Mouse (Mus musculus): ENCODE results near the gene Gm20388.

Gene Gm20388

DNA sequence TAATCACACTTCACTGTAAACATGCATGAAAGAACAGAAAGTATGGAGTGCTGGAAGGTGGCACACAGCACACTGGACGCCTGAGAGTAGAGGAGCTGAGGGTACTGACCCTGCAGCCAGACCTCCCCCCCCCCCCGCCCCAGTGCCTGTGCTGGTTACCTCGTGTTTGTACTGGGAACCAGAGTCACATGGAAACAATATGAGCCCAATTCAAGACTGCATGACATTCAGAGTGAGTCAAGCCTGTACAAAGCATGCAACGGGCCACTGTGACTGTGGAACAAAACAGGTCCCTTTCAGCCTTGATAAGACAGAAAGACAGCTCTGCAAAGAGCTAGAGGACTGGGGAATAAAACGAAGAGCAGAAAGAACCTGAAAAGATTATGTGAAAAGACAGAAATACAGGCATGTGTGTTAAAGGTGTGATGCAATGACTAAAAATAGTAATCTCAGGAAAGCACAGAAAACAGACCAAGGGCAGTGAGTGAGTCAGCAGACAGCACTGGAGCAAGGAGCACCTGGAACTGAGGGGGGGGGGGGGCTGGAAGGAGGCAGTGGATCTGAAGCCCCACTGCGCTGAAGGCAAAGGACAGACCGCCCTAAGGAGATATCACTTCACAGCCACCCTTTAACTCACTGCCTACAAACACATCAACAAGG, 3012.9 kb downstream of the Gm20388 start:
- DNase-seq (ENCODE audit: low spot score in 2 of 2): no peak

DNA sequence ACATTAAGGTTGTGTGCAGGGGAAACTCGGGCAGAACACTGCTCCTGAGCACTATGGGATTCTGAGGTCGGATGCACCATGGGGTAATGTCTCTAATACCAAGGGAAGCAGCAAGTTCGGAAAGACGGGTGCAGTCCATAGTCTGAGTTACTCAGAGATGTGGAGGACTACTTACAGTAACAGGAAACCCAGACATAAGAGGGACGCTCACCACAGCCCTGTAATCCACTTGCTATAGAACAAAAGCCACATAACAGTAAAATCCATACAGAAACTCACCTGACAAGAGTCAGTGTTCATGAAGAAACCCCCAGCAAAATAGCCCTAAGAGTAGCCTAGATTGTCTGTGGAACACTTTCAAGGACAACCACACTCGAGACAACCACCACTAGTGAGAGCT, 3013.4 kb downstream of the Gm20388 start:
- DNase-seq (ENCODE audit: low spot score in 2 of 2): no peak

DNA sequence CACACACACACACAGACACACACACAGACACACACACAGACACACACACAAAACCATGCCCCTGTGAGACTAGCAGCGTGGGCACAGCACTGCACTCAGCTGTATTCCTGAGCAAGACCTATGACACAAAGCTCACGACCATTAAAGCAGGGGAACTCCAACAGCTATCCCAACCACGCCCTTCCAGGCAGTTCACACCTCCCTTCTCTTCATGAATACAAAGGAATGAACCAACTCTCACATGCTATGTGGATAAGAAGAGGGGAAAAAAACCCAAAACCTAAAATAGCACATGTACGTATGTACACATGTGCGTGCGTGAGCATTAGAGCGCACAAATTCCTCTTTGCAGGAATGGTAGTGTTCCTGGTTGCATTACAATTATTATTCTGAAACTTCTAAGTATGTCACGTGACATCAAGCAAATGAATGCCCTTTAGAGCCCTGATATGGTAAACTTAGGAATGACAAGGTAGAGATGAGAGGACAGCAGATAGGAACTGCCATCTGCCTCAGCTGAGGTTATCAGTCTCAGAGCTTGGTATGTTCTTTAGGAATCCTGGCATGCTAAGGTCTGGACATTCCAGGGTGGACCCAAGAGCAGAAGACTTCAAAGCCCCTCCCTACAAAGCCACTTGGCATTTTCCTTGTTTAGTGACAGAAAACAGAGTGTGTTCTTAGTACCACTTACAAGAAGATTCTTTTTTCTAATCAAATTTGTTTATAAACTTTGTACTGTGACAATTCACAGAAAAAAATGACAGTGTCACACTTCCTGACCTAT, 3015.5 kb downstream of the Gm20388 start:
- DNase-seq (ENCODE audit: low spot score in 2 of 2): no peak

DNA sequence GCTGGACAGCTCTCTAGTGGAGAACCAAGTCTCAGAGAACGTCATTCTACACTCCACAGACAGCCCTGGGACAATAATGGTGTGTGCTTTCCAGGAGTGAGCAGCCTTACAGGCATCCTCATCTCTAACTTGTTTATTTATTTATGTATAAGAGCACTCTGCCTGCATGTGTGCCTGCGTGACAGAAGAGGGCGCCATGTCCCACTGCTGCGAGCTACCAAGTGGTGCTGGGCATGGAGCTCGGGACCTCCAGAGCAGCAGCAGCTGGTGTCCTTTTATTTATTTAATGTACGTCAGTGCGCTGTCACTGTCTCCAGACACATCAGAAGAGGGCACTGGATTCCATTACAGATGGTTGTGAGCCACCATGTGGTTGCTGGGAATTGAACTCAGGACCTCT, 3016.1 kb downstream of the Gm20388 start:
- no peak for DNase-seq (ENCODE audit: low spot score in 2 of 2)

DNA sequence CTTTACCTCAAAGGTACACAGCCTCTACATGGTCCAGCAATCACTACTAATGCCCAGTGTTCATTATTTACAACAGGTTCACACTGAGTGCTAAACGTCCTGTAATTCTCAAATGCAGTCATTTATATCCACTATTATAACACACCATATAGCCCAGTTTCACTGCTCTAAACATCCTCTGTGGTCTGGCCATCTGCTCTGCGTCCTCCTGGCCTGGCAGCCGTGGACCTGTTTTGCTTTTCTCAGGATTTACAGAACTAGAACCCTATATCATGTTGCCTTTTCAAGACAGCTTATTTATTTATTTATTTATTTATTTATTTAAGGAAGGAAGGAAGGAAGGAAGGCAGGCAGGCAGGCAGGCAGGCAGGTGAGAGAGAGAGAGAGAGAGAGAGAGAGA, 3017.2 kb downstream of the Gm20388 start:
- no peak for DNase-seq (ENCODE audit: low spot score in 2 of 2)

DNA sequence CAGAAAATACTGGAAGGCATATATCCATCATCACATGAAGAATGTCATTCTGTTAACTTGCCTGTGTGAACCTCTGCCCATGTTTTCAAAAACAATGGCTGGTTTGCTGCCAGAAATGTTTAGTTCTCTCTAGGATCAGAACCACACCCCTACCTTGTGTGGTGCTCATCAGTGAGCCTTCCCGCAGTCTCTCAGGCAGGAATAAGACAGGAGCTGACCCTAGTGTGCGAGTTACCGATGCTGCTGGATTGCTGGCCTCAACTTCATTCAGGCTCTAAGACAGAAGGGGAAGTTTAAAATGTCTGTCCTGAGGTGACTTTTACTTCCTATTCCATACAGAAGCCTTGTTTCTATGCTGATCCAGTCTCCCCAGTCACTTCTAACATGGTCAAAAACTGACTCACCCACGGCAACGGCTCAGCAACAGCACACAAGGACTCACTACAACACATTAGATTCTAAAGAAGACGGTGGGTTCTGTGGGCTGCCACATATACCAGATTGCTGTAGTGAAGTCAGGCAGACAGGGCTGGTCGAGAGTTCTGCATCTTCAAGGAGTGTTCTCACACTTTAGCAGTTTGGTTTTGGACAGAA, 3018.1 kb downstream of the Gm20388 start:
- DNase-seq (ENCODE audit: low spot score in 2 of 2): no peak

DNA sequence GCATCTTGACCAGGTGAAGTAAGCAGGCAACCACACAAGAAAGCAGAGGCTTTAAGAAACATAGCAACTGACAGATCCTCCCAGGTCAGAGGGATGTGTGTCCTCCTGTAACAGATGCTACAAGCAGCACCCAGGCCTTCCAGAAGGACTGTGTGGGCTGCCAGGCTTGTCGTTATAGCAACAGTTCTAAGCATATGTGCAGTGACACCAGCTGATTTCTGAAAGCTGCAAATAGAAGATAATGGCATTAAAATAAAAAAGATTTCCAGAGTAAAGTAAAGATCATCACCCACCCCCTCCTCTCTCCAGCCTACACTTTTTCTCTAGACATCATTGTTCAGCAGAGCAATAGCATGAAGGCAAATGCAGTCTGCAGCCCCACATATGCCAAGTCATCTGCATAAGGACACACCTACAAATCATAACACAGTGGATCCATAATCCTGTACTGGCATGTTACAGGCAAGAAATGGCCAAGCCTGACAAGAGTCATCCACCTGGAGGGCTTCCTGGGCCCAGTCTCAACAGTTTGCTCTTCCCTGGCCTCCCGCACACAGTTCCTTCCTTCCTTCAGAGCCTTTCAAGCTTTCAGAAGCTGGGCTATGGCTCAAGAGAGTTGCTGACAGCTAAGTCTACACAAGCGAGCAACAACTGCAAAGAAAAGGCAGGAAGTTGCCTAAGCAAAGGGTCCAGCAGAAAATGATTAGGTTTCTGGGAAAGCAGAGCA, 3021.4 kb downstream of the Gm20388 start:
- peak; percentile 55 to 60 for DNase-seq (ENCODE audit: low spot score in 2 of 2)

DNA sequence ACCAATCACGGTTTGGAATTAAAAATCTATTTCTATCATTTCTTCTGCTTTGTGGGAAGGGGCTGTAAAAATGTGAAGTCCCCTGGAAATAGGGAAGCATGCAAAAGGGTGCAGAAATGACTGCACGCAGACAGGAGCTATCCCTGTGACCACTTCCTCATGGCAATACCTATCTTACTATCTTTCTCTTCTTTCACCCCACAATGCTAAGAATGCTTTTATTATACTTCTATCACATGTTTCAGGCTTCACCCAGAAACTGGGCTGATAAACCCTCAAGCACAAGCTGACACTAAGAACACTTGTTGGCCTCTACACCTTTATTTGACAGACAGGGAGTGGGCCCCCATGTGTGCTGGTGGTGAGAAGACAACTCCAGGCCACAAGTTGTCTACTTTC, 3021.9 kb downstream of the Gm20388 start:
- no peak for DNase-seq (ENCODE audit: low spot score in 2 of 2)

DNA sequence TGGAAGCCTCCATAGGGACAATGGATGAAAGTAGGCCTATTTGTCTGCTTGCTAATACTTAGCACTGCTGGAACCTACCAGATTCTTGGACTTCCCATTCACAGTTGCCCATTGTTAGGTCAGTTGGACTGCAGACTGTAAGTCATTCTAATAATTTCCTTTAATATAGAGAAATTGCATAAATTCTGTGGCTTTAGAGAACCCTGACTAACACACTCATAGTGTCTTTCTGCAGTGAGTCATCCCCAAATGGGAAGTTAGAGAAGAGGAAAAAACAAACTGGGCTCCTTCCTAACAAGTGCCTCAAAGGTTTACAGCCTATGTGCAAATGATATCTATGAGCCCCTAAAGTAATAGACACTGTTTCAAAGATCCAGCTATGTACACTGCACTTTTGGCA, 3023.3 kb downstream of the Gm20388 start:
- no peak for DNase-seq (ENCODE audit: low spot score in 2 of 2)

DNA sequence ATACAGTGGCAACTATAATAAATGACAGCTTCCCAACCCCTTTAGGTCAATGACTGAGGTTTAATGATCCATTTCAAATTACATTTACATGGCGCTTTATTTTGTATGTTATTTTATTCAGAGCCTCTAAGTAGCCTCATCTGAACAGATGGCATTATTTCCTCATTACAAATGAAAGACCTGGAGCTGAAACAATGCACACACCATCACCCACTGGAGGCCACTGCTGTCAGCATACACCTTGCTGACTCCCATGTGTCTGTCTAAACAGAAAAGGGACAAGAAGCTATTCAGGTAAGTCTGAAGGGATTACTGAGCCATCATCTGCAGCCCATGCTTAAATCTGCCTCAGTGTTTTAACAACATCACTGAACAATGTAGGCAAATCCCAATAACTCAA, 3024.5 kb downstream of the Gm20388 start:
- DNase-seq (ENCODE audit: low spot score in 2 of 2): no peak

DNA sequence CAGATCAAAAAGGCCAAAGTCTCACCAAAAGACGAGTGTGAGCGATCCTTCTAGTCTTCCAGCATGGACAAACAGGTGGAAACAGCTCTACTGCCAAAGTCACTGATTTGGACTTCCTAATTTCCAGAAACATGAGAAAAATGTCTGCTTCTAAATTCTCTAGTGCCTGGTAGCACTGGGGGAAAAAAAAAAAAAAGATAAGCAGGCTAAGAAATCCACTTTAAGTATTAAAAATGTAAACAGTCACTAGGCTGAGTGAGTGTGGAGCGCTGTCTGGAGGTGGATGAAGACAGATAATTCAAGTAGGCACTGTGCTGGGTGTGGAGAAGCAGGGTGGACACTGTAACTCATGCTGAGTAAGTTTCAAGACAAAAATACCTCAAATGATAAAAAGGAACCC, 3025.3 kb downstream of the Gm20388 start:
- DNase-seq (ENCODE audit: low spot score in 2 of 2): no peak

DNA sequence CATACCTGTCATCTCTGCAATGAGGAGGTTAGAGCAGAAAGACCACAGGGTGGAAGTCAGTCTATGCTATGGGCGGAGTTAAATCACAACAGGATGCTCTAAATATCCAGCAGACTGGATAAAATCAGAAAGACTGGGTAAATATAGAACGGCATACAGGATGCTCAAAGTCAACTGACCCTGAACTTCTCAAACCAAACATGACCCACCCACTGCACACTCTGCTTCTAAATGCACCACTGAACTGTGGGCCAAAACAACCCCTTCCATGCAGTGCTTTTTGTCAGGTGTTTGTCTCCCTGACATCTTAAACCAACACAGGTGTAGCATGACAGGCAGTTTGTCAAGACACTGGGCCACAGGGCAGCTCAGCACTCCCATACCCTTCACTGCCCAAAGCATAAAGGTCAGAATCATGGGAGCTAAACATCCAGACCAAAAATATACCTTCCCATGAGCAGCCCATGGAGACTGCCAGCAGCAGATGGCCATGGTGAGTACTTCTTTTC, 3027.0 kb downstream of the Gm20388 start:
- DNase-seq (ENCODE audit: low spot score in 2 of 2): no peak

DNA sequence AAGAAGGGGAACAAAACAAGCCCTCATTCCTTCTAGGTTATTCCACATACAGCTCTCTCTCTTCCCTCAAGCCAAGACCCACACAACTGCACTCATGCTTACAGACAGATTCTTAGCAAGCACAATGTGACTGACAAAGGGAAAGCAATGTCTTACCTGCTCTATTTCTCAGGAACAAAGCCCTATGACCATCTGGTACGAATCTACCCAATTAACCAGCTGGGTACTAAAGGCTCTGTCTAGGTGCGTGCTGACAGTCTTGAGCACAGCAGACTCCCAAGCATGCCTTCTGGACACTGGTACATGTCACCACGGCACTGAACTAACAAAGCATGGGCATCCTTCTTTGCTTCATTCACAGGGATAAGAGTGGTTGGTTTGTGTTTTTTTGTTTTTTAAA, 3027.5 kb downstream of the Gm20388 start:
- no peak for DNase-seq (ENCODE audit: low spot score in 2 of 2)

DNA sequence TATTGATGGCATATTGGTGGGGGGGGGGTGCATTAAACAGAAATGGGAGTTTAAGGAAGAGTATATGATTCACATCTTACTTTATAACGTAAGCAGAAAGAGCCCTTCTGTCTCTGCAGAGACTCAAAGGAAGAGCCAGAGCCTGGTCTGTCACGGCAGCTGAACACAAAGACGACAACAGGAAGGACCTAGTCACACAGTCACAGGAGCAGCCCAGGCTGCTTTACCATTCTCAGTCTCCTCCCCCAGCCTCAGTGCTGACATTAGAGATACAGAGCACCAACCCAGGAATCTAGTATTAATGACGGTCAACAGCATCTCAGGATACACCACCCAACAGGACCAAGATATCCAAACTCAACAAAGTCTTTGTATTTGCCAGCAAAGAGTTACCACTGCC, 3027.9 kb downstream of the Gm20388 start:
- DNase-seq (ENCODE audit: low spot score in 2 of 2): no peak

DNA sequence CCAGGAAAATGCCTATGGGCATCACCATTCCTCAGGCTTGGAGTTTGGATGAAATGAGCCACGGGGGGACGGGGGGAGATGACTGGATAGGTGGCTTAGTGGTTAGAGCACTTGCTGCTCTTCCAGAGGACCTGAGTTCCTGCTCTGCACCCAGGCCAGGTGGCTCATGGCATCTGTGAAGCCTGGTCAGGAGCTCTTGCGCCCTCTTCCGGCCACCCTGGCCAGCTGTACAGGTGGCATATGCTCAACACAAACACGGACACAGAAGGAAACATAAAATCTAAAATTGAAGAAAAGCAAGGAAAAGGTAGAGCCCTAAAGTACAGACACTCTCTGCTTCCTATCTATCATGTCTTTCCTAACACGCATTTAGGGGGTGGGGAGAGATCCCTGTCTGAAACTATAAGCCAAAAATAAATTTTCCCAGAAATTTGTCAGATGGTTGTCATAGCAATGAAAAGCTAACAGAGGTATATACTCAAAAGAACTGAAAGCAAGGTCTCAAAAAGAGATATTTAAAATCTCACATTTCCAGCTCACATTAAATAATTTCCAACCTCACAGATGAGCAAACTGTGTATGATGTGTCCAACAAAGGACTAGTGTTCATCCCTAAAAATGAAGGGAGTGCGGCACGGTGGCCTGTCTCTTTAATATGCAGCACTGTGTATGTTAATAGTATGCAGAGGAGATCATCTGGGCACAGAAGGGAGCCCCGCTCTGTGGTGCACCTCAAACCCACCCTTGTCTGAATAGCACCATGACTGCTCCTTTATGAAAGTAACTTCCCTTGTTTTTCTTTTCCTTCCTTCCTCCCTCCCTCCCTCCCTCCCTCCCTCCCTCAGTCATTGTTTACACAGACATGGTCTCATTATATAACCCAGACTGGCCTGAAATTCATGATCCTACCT, 3032.4 kb downstream of the Gm20388 start:
- DNase-seq (ENCODE audit: low spot score in 2 of 2): no peak

DNA sequence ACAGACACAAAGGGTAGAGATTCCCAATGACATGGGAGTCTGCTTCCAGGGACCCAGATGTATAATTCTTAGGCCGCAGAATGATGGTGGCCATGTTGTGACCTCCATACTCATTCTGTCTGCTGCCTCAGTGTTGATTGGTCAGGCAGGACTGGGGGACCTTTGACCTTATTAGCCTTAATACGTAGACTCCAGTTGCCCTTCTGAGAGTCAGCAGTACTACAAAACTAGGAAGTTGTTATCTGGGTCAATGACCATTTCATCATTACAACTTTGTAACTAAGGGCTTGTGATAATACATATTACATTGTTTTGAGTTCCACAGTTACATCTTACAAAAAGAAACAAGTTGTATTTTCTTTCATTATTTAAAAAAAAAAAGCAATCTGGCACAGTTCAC, 3035.1 kb downstream of the Gm20388 start:
- DNase-seq (ENCODE audit: low spot score in 2 of 2): no peak

DNA sequence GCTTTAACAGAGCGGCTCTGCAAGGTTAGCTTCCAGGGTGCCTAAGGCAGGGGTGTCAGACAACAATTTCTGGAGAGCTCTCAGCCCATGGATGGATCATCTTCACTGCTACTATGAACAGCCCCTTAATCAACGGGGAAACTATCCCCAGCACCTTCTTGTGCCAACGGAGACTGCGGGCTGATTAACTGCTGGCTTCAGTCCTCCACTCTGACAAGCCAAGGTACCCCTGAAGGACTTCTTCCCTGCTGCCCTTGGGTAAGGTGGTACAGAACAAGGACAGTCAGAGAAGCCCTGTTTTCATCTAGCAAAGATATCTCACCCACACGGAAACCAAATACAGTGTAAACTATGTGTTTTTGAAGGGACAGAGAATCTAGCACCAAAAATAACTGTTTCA, 3039.1 kb downstream of the Gm20388 start:
- no peak for DNase-seq (ENCODE audit: low spot score in 2 of 2)

DNA sequence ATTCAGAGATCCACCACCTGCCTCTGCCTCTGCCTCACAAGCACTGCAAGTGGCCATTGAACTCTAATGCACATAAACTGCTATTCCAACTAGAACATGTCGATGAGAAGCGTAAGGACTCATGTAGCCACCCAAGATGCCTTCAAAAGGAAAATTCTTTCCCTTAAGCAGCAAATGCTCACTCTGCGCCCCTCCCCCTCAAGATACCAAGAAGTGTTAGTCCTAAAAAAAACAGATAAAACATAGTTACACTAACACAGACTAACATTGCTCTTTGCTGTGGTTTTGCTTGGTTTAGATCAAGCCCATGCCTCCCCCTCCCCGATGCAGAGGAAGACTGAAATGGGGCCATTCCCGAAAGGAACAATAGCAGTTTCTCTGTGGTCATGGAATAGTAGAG, 3040.8 kb downstream of the Gm20388 start:
- no peak for DNase-seq (ENCODE audit: low spot score in 2 of 2)

DNA sequence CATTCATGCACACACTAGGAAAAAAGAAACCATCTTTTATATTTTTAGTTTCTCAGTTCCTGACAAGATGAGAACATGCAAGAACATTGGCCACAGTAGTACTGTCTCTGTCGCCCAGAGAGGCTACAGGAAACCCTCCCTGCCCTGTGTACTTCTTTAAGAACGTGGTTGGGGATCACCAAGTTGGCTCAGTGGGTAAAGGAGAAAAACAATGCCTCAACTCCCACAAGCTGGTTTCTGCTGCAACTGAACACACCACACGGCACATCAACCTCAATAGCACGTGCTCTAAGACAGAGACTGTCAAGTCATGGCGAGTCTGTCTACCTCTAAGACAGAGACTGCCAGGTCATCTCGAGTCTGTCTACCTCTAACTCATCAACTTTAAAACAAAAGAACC, 3042.4 kb downstream of the Gm20388 start:
- DNase-seq (ENCODE audit: low spot score in 2 of 2): no peak

DNA sequence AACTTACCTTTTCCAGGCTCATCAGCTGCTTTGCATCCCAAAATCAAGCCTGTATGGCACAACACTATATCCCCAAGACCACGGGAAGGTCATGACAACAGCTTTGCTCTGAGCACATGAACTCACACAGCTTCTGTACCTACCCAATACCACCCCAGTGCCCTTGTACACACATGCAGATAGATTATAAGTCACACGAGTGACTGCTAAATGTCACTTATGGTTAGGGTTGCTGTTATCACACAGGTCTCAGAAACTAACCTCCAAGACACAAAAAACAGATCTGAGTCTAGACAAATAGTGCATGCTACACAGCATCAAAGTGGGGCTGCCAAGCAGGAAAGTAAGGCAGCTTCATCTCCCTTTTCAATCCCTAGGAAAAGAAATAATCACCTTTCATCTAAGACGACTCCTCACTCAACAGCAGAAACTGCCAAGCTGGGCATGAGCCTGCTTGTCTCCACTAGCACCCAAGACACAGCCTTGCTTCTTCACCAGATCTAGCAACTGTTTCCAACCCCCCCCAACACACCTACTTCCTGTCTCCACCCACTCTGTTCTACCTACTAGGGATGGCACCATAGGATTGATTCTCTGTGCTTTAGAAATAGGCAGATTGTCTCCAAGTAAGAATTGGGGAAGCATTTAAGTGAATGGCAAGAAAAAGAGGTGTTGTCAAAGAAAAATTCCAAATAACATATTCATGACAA, 3043.6 kb downstream of the Gm20388 start:
- DNase-seq (ENCODE audit: low spot score in 2 of 2): no peak

DNA sequence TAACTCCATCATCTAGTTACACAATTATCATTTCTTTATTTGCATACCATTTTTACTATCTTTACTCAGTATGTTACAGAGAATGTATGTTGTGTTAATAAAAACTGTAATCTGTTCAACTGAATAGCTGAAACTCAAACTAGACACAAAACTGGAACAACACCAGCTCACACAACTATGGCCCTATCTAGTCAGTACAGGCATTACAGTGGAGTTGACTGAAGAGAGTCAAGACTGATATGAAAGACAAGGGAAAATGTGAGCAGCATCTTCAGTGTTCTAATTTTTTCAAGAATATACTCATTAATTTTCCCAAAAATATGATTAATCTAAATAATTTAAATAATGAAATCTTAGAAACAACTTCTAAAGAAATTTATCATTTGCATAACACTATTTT, 3044.6 kb downstream of the Gm20388 start:
- no peak for DNase-seq (ENCODE audit: low spot score in 2 of 2)
